Mouse (Mus musculus) CH12.LX (cell line): ENCODE data around the gene Gm47996.
"Not testable (repeated sequence)": the region's sequence is repeated elsewhere in the genome, so short reads cannot be mapped to it uniquely, and the experiment has no call there.

Experiments used
- BHLHE40 ChIP-seq: IDR thresholded peaks from 2 replicates; pipeline ENCODE4 v1.6.1; 2011; ENCODE audit warnings: mild to moderate bottlenecking, low read depth, low read length, improper control_type of control experiment
- CHD1 ChIP-seq: IDR thresholded peaks from 2 replicates; pipeline ENCODE4 v1.6.1; 2012; ENCODE audit warnings: low read depth, low read length, improper control_type of control experiment, inconsistent platforms
- CHD2 ChIP-seq: IDR thresholded peaks from 2 replicates; pipeline ENCODE4 v1.6.1; 2011; ENCODE audit warnings: low read length, improper control_type of control experiment
- CTCF ChIP-seq, 2 experiments: IDR thresholded peaks in 1 of 2; conservative IDR thresholded peaks in 1 of 2; 2 replicates each; pipeline ENCODE4 v1.5.1; 2011 to 2012; ENCODE audit warnings: low read depth in 2 of 2, low read length in 2 of 2, improper control_type of control experiment in 1 of 2, inconsistent platforms in 1 of 2, mild to moderate bottlenecking in 1 of 2, moderate library complexity in 1 of 2
- E2F4 ChIP-seq: IDR thresholded peaks from 2 replicates; pipeline ENCODE4 v1.6.1; 2011; ENCODE audit warnings: low read depth, low read length, improper control_type of control experiment; ENCODE audit not compliant: insufficient replicate concordance
- ELF1 ChIP-seq: IDR thresholded peaks from 2 replicates; pipeline ENCODE4 v1.6.1; 2014; ENCODE audit warnings: low read depth, mild to moderate bottlenecking, inconsistent platforms, low read length, improper control_type of control experiment
- EP300 ChIP-seq: IDR thresholded peaks from 2 replicates; pipeline ENCODE4 v1.6.1; 2011; ENCODE audit warnings: low read length, improper control_type of control experiment
- POLR2A ChIP-seq: IDR thresholded peaks from 2 replicates; pipeline ENCODE4 v1.6.1; 2011; ENCODE audit warnings: low read depth, mild to moderate bottlenecking, improper control_type of control experiment, low read length
- POLR2AphosphoS2 ChIP-seq: IDR thresholded peaks from 2 replicates; pipeline ENCODE4 v1.6.1; 2011; ENCODE audit warnings: low read depth, low read length, improper control_type of control experiment
- TCF12 ChIP-seq: IDR thresholded peaks from 2 replicates; pipeline ENCODE4 v1.6.1; 2014; ENCODE audit warnings: low read depth, mild to moderate bottlenecking, inconsistent platforms, low read length, improper control_type of control experiment
- USF1 ChIP-seq: IDR thresholded peaks from 2 replicates; pipeline ENCODE4 v1.6.1; 2014; ENCODE audit warnings: low read depth, mild to moderate bottlenecking, inconsistent platforms, low read length, improper control_type of control experiment

DNA sequence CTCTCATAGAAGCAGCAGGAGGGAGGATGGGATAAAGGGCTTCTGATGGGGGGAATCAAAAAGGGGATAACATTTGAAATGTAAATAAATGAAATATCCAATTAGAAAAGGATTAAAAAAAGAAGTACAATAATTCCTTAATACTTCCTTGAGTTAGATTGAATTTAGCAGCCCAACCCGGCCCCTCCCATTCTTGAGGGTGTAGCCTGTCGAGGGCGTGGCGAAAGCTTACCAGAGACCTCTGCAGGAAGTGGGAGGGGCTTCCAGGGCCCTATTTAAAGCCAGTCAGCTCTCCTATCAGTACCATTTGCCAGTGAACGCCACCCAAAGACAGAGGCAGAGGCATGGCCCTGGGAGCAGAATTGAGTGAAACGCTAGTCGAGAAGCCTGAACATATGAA is 27.7 kb upstream of the Gm47996 start, which contains the start of gene Gm47985:
- TF ChIP-seq POLR2A; BHLHE40; CTCF (conservative IDR thresholded peaks at IDR 0.05 in 1 of 2, IDR thresholded peaks at IDR 0.05 in 1 of 2; ENCODE audit: low read depth in 2 of 2, low read length in 2 of 2); EP300; CHD2; USF1; TCF12; E2F4; POLR2AphosphoS2; ELF1; CHD1: not testable (repeated sequence)
